Mouse (Mus musculus): ENCODE measurements at regions not wholly inside any gene's neighbourhood (a gene's known extent, or its start where the extent isn't known, plus 50 kb on each side); places are given as distances from the start of the nearest gene placed in this dataset.

DNA sequence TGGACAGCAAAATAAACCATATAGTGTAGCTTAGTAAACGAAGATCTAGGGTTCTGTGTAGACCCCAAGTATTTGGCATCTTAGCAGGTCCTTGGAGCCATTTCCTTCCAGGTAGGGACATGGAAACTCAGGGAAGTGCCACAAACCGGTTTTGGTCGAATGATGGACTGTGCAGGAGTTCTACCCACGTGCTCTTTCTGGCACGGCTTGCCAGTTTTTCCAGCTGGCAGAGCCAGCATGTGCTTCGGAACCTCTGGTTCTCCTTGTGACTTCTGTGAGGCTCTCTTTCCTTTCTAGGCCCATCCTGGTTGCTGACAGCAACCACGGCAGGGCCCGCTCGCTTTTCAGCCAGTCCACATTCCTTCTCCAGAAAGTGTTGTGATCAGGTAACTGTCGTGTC is 291.4 kb downstream of the Kcnrg start:
- no peak for DNase-seq (ENCODE audit: low spot score)

- no peak for DNase-seq (ENCODE audit: low spot score)
Observed at GRCm38 (mm10) chr14:61904426-61905124, 297.3 kb downstream of the Kcnrg start.

DNA sequence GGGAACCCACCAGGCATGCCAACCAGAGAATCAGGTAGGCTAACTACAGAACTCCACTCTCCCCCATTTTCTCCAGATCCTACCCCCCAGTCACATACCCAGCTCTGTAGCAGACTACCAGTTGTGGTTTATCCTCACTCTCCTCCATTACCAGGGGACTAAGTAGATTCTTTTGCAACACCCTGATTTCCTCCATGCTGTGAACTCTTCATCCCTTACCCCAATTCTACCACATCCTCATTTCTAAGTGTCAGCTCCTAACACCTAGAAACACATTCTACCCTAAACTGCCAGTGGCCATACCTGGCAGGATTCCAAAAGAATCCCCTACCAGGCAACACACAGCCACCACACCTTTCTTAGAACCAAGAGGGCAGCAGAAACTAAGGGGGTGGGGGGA is 310.9 kb downstream of the Kcnrg start:
- DNase-seq (ENCODE audit: low spot score): no peak

DNA sequence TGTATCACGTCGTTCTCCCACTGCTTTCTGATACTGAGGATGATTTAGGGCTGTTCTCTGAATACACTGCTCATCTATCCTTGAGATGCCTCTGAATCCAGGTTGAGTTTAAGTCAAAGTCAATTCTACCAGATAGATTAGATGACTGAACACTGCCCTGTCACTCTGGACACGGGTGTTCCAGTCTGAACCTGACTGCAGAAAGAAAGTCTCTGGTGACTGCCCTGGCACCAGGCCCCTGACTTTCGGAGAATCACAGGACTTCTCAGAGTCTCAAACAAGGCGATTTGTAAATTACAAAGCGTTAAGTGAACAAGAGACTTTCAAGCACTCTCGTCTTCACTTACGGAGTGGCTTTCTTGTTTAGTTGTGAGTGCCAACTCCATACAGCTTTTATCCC is 324.6 kb downstream of the Kcnrg start:
- DNase-seq (ENCODE audit: low spot score): no peak

- DNase-seq (ENCODE audit: low spot score): no peak
Observed at GRCm38 (mm10) chr14:61941682-61942081, 334.4 kb downstream of the Kcnrg start.

- no peak for DNase-seq (ENCODE audit: low spot score)
Observed at GRCm38 (mm10) chr14:61945659-61946058, 338.4 kb downstream of the Kcnrg start.

GRCm38 (mm10) chr14:61949446-61949845 is 342.2 kb downstream of the Kcnrg start:
- no peak for DNase-seq (ENCODE audit: low spot score)

DNA sequence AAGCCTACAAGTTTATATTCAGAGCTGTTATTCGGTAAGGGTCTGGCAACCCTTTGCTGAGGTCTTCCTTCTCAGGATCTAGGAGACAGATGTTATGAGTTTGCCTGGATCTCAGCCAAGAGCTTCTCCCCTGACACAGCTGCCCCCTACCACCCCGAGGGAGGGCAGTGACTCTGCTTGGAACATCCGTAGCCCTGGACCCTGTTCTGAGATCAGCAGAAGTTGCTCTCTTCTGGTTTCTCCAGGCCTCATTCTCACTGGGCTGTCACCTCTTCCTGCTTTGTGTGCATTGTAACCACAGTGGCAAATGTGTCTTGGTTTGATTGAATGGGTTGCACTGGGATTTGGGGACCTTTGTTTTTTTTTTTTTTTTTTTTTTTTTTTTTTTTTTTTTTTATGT is 342.4 kb upstream of the Rnaseh2b start:
- DNase-seq (ENCODE audit: low spot score): no peak

- no peak for DNase-seq (ENCODE audit: low spot score)
Observed at GRCm38 (mm10) chr14:61953029-61953428, 339.4 kb upstream of the Rnaseh2b start.

GRCm38 (mm10) chr14:61955416-61955815 is 337.0 kb upstream of the Rnaseh2b start:
- no peak for DNase-seq (ENCODE audit: low spot score)

DNA sequence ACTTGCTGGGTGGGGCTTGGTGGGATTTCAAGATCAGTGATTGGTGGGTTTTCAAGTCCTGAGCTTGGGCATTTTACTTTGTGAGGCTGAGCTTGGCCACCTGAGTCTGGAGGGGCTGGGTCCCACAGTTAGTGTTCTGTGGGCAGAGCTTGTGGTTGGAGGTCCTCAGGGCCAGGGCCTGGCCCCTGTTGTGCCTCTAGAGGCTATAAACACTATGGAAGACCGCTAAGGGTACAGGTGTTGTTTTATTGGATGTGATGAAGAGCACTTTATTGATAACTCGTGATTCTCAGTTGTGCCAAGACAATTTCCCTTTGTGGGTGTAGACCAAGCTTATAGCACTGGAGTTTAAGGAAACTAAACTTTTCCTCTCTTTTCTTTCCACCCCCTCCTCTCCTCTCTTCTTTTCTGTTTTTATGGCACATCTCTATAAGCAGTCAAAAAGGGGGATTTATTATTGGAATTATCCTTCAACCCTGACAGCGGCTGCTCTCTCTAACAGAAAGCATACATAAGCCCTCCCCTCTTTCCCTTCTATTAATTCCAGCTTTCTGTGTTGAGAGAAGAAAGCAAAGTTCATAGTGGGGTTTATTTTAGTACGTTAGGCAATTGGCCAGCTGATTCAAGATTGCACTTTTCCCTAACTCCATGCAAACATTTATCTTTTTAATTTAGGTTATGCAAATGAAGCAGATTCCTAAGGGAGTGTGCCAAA is 332.0 kb upstream of the Rnaseh2b start:
- no peak for DNase-seq (ENCODE audit: low spot score)

DNA sequence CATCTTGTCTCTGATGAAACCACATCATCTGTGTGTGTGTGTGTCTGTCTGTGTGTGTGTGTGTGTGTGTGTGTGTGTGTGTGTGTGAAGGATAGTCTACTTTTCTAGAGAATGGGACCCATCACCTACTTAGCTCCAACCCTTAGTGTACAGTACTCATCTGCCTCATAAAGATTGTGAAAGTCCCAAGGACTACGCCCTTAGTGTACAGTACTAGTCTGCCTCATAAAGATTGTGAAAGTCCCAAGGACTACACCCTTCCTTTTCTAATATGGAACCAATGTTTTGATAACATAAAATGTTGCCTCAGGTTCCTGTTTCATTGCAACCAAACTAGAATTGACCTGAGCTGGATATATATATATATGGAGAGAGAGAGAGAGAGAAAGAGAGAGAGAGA is 323.9 kb upstream of the Rnaseh2b start:
- no peak for DNase-seq (ENCODE audit: low spot score)

- DNase-seq (ENCODE audit: low spot score): no peak
Observed at GRCm38 (mm10) chr14:61968957-61969535, 323.3 kb upstream of the Rnaseh2b start.

- no peak for DNase-seq (ENCODE audit: low spot score)
Observed at GRCm38 (mm10) chr14:61970591-61970990, 321.8 kb upstream of the Rnaseh2b start.

GRCm38 (mm10) chr14:61971100-61972088 is 321.0 kb upstream of the Rnaseh2b start:
- no peak for DNase-seq (ENCODE audit: low spot score)

DNA sequence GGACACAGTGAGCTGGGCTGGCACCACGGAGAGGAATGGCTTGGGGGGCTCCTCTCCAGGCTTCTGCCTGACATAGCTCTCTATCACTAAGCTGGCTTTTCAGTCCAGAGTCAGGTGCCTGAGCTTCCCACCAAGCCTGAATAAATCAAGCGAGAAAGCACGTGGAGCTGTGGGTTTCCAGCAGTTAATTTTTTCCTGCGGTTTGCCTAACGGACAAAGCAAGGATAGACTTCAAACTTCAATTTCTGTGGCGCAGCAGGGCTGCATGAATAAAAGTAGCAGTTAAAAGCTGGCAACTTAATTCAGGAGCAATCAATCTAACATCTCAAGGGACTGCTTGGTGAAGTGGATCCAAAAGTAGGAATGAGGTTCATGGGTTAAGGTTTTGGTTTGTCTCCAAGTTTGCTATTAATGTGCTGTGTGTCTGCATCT is 317.1 kb upstream of the Rnaseh2b start:
- no peak for DNase-seq (ENCODE audit: low spot score)

GRCm38 (mm10) chr14:61980581-61980980 is 311.8 kb upstream of the Rnaseh2b start:
- no peak for DNase-seq (ENCODE audit: low spot score)

DNA sequence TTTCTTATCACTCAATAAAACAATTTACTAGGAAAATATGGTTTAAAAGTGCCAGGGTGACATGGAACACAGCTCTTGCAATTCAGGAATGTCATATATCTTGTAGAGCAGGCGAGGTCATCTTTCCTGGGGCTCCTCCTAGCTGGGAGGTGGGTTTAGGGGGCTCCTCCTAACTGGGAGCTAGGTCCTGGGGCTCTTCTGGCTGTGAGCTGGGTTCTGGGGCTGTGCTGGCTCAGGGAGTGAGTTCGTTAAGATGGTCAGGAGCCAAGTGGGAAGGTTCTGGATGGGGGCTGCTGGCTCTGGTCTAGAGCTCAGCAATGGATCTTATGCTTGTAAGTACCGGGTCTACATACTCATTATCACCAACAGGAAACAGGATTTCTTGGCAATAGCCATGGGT is 306.8 kb upstream of the Rnaseh2b start:
- DNase-seq (ENCODE audit: low spot score): no peak

DNA sequence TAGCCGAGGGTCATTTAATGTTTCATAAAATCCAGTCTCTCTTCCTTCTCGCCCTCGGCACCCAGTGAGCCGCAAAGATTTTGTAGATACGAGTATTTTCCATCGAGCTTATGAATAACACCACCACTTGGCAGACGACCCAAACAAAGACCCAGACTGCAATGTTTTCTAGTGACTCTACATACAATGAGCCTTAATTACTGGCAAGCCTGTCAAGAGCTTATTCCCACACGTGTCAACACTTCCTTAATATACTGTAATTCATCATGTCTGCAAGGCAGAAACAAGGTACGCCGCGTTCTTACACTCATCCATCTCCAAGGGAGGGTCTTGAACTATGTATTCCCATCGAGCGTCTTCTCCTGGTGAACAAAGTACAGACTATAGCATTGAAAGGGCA is 306.2 kb upstream of the Rnaseh2b start:
- DNase-seq (ENCODE audit: low spot score): no peak

- DNase-seq (ENCODE audit: low spot score): no peak
Observed at GRCm38 (mm10) chr14:61995253-61995652, 297.1 kb upstream of the Rnaseh2b start.

- no peak for DNase-seq (ENCODE audit: low spot score)
Observed at GRCm38 (mm10) chr14:61997736-61998135, 294.7 kb upstream of the Rnaseh2b start.

DNA sequence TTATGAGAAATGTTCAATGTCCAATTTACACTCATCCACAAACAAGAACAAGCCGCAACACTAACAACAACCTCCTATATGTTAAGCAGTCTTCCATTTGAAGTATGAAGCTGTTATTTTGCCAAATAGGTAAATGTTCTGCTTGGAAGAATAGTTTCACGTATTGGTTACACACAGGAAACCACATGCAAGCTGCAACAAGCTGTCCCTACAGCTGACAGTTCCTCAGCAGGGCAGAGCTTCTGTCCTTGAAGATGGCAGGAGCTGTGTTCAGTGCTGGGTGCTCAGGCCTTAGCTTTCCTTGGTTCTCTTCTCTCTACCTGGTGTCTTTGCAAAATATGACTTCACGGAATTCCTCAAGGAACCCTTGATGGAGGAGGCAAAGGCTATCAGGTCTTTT is 294.1 kb upstream of the Rnaseh2b start:
- no peak for DNase-seq (ENCODE audit: low spot score)
